Mouse (Mus musculus): ENCODE measurements around the gene Ankrd39.

Ankrd39 gene

GRCm38 (mm10) chr1:36546888-36547471 is at the start of gene Ankrd39:
Gene Ankrd39, minus strand, starts transcription at chr1:36547445.
- DNase-seq (ENCODE audit: low read depth, low spot score) = peak; percentile 99

GRCm38 (mm10) chr1:36596114-36596513 is 48.9 kb upstream of the Ankrd39 start:
- DNase-seq (ENCODE audit: low read depth, low spot score) = no peak

- no peak for DNase-seq (ENCODE audit: low read depth, low spot score)
These were observed 48.1 kb upstream of the Ankrd39 start for GRCm38 (mm10) chr1:36595167-36595931.

GRCm38 (mm10) chr1:36593099-36593498 is 45.9 kb upstream of the Ankrd39 start:
- DNase-seq (ENCODE audit: low read depth, low spot score) = no peak

GRCm38 (mm10) chr1:36591408-36591807 is 44.2 kb upstream of the Ankrd39 start:
- DNase-seq (ENCODE audit: low read depth, low spot score) = no peak

- no peak for DNase-seq (ENCODE audit: low read depth, low spot score)
These were observed 43.4 kb upstream of the Ankrd39 start for GRCm38 (mm10) chr1:36590664-36591063.

- peak; percentile 75 for DNase-seq (ENCODE audit: low read depth, low spot score)
These were observed 42.2 kb upstream of the Ankrd39 start for GRCm38 (mm10) chr1:36589486-36589885.

GRCm38 (mm10) chr1:36588476-36589450 is 41.5 kb upstream of the Ankrd39 start:
- no peak for DNase-seq (ENCODE audit: low read depth, low spot score)

- DNase-seq (ENCODE audit: low read depth, low spot score) = no peak
These were observed 40.6 kb upstream of the Ankrd39 start for GRCm38 (mm10) chr1:36587860-36588259.

- DNase-seq (ENCODE audit: low read depth, low spot score) = no peak
These were observed 39.0 kb upstream of the Ankrd39 start for GRCm38 (mm10) chr1:36586288-36586687.

- no peak for DNase-seq (ENCODE audit: low read depth, low spot score)
These were observed 36.3 kb upstream of the Ankrd39 start for GRCm38 (mm10) chr1:36583408-36584116.

GRCm38 (mm10) chr1:36582211-36582610 is 35.0 kb upstream of the Ankrd39 start:
- no peak for DNase-seq (ENCODE audit: low read depth, low spot score)

- DNase-seq (ENCODE audit: low read depth, low spot score) = no peak
These were observed 34.0 kb upstream of the Ankrd39 start for GRCm38 (mm10) chr1:36581260-36581659.

GRCm38 (mm10) chr1:36580384-36581207 is 33.4 kb upstream of the Ankrd39 start:
- no peak for DNase-seq (ENCODE audit: low read depth, low spot score)

- no peak for DNase-seq (ENCODE audit: low read depth, low spot score)
These were observed 32.7 kb upstream of the Ankrd39 start for GRCm38 (mm10) chr1:36579974-36580383.

GRCm38 (mm10) chr1:36576991-36577675 is 29.9 kb upstream of the Ankrd39 start:
- DNase-seq (ENCODE audit: low read depth, low spot score) = no peak

GRCm38 (mm10) chr1:36575347-36575746 is 28.1 kb upstream of the Ankrd39 start:
- DNase-seq (ENCODE audit: low read depth, low spot score) = no peak

GRCm38 (mm10) chr1:36574196-36574955 is 27.1 kb upstream of the Ankrd39 start:
- no peak for DNase-seq (ENCODE audit: low read depth, low spot score)

- DNase-seq (ENCODE audit: low read depth, low spot score) = no peak
These were observed 26.3 kb upstream of the Ankrd39 start for GRCm38 (mm10) chr1:36573524-36573923.

Data from skeletal muscle tissue, adult 2 months (tissue).